Mouse (Mus musculus): Measurements from ENCODE around the gene Pde7b. TPM values are rescaled to one million over a fixed set of nuclear protein-coding genes. Genes with fewer than 3 reads are reported as not detected.

Gene Pde7b
- total and polyA plus RNA-seq, 3 experiments: not detected

GRCm38 (mm10) chr10:20472007-20472406 is 252.9 kb downstream of the Pde7b start:
- H3K4me3 ChIP-seq (replicated peaks in 1 of 3; ENCODE audit: low read depth in 2 of 3, low read length in 2 of 3, poor library complexity in 1 of 3): peak overlapping the region in 2 of 3 experiments; percentile 23 to 54
- TF ChIP-seq CHD1 (IDR thresholded peaks at IDR 0.05; ENCODE audit: low read depth, low read length) (no peak), NELFE (IDR thresholded peaks at IDR 0.05; ENCODE audit: low read depth, low read length) (no peak), TCF12 (IDR thresholded peaks at IDR 0.05; ENCODE audit: low read depth, low read length) (no peak), CTCF (conservative IDR thresholded peaks at IDR 0.05 in 1 of 2, IDR thresholded peaks at IDR 0.05 in 1 of 2; ENCODE audit: low read depth in 2 of 2, low read length in 2 of 2) (no peak), SIN3A (IDR thresholded peaks at IDR 0.05; ENCODE audit: low read length) (no peak), HCFC1 (IDR thresholded peaks at IDR 0.05; ENCODE audit: low read depth, low read length) (no peak), MXI1 (IDR thresholded peaks at IDR 0.05; ENCODE audit: low read depth, low read length) (no peak), CHD2 (IDR thresholded peaks at IDR 0.05; ENCODE audit: low read length) (no peak), ZMIZ1 (IDR thresholded peaks at IDR 0.05; ENCODE audit: low read depth, low read length) (no peak), TBP (conservative IDR thresholded peaks at IDR 0.05; ENCODE audit: low read depth, low read length) (no peak), BHLHE40 (IDR thresholded peaks at IDR 0.05; ENCODE audit: low read depth, low read length) (no peak), MAFK (IDR thresholded peaks at IDR 0.05; ENCODE audit: insufficient replicate concordance, low read length) (no peak), UBTF (IDR thresholded peaks at IDR 0.05; ENCODE audit: low read depth, low read length) (no peak), RAD21 (IDR thresholded peaks at IDR 0.05; ENCODE audit: low read depth, low read length) (no peak), POLR2AphosphoS2 (IDR thresholded peaks at IDR 0.05; ENCODE audit: low read depth, low read length) (no peak), SMC3 (IDR thresholded peaks at IDR 0.05; ENCODE audit: low read depth, low read length) (no peak), ETS1 (conservative IDR thresholded peaks at IDR 0.05; ENCODE audit: low read depth, low read length) (no peak)
- H3K4me2 ChIP-seq (ENCODE audit: insufficient read depth, low read depth, poor library complexity, severe bottlenecking): peak overlapping the region; percentile 100

DNA sequence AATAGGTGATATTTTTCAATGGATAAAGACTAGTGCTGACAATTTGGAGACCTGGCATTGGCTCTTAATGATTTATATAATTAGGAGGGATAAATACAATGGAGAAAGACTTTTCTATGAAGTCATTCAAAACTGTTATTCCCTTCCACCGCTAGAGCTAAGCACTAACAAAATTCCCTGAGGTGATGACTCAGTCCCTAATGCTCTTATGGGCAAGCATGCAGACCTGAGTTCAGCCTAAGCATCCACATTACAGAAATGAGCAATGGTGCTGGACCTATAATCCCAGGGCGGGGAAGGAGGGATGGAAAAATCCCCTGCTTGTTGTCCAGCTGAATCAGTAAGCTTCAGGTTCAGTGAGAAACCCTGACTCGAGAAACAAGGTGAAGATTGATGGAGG is 260.2 kb downstream of the Pde7b start:
- Histone ChIP-seq H3K27ac (ENCODE audit: insufficient read depth, low read depth) (no peak overlapping the region), H3K36me3 (replicated peaks in 1 of 2; ENCODE audit: control insufficient read depth in 1 of 2, insufficient read depth in 1 of 2, low read length in 1 of 2) (no peaks in the 10 kb centered on the region), H3K9ac (ENCODE audit: insufficient read depth, low read depth) (no peak overlapping the region), H3K27me3 (replicated peaks) (no peaks in the 10 kb centered on the region), H3K79me2 (replicated peaks; ENCODE audit: control insufficient read depth, extremely low read depth, insufficient read depth, poor library complexity, severe bottlenecking) (no peaks in the 10 kb centered on the region), H3K4me1 (ENCODE audit: control insufficient read depth in 1 of 2, insufficient read depth in 2 of 2) (peaks cover 5 to 20% of the 10 kb centered on the region in 2 experiments; a peak in 2 of 4 replicates), H3K4me2 (ENCODE audit: insufficient read depth, low read depth, poor library complexity, severe bottlenecking) (no peak overlapping the region), H3K9me3 (replicated peaks; ENCODE audit: low read length) (no peaks in the 10 kb centered on the region), H3K4me3 (replicated peaks in 1 of 3; ENCODE audit: low read depth in 2 of 3, low read length in 2 of 3, poor library complexity in 1 of 3) (no peak overlapping the region)
- in situ Hi-C loops (cut with MboI; ENCODE audit: low pct_ligation_motif_present, low pct_unique_long_range_greater_than_20kb, low sequenced_read_pairs): no loop called here
- no peak for TF ChIP-seq PAX5 (IDR thresholded peaks at IDR 0.05; ENCODE audit: low read length)
- TF ChIP-seq MAZ (IDR thresholded peaks at IDR 0.05; ENCODE audit: low read depth, low read length): no peak
- no peak for TF ChIP-seq EP300 (IDR thresholded peaks at IDR 0.05; ENCODE audit: low read length)
- no peak for TF ChIP-seq MYC (IDR thresholded peaks at IDR 0.05; ENCODE audit: low read depth, low read length)
- TF ChIP-seq SMC3 (IDR thresholded peaks at IDR 0.05; ENCODE audit: low read depth, low read length): no peak
- dilution Hi-C loops (cut with MboI; ENCODE audit: extremely low pct_ligation_motif_present, extremely low pct_unique_long_range_greater_than_20kb, low sequenced_read_pairs): no loop called here
- DNase-seq (ENCODE audit: extremely low read depth): no peak

More at GRCm38 (mm10) chr10:20472007-20472406, 252.9 kb downstream of the Pde7b start:
- in situ Hi-C loops (cut with MboI; ENCODE audit: low pct_ligation_motif_present, low pct_unique_long_range_greater_than_20kb, low sequenced_read_pairs): no loop called here
- no peak for DNase-seq (ENCODE audit: extremely low read depth)
- H3K27ac ChIP-seq (ENCODE audit: insufficient read depth, low read depth): no peak overlapping the region
- no peaks in the 10 kb centered on the region for H3K4me1 ChIP-seq (ENCODE audit: control insufficient read depth in 1 of 2, insufficient read depth in 2 of 2)
- no peaks in the 10 kb centered on the region for H3K36me3 ChIP-seq (replicated peaks in 1 of 2; ENCODE audit: control insufficient read depth in 1 of 2, insufficient read depth in 1 of 2, low read length in 1 of 2)
- H3K9me3 ChIP-seq (replicated peaks; ENCODE audit: low read length): no peaks in the 10 kb centered on the region
- dilution Hi-C loops (cut with MboI; ENCODE audit: extremely low pct_ligation_motif_present, extremely low pct_unique_long_range_greater_than_20kb, low sequenced_read_pairs): no loop called here
- H3K27me3 ChIP-seq (replicated peaks): no peaks in the 10 kb centered on the region
- H3K79me2 ChIP-seq (replicated peaks; ENCODE audit: control insufficient read depth, extremely low read depth, insufficient read depth, poor library complexity, severe bottlenecking): no peaks in the 10 kb centered on the region
- 0 out of 2 replicates have a peak overlapping the region, but pooled peaks have one; percentile 33 for H3K9ac ChIP-seq (ENCODE audit: insufficient read depth, low read depth)

Measured in CH12.LX (cell line).